Mouse (Mus musculus) CD4-positive naive resting alpha-beta T cell, adult 76 days (primary cell): ENCODE results near the gene Pam16. TPM values are rescaled to one million over a fixed set of nuclear protein-coding genes. Genes with fewer than 3 reads are reported as not detected.

Source experiments
- total RNA-seq: library from RNA; stranded (reverse); gene quantifications from one replicate; pipeline ENCODE4 v1.2.4, GENCODE M21; 2023

Pam16 gene
- 39.3 TPM for total RNA-seq

DNA sequence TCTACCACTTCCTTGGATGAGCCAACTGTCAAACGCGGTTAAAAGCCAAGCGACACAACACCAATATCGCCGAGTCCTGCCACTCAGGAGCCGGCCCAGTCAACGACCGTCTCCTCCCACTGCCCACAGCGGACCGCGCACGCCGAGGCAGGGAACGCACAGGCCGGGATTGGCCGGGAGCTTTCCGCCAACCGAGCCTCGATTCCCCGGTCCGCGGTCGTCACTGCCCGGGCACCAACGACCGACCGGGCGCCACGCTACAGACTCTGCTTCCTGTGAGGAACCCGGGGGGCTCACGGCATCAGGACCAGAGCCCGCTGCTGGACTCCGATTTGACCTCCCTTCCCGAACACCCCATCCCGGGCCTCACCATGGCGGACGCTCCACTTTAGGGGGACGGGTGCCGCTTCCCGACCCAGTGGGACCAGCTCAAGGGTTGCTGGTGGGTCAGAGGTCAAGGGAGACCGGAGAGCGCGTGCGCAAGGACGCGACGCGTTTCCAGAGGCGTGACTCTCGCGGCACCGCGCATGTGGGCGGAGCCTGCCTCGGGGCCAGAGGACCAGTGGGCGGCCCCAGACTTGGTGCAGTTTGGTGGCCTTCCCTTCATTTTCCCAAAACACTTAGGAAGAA lies at the start of gene Pam16:
Gene Pam16 (minus strand): TSS at position 508 of the 630 bp plus-strand sequence.

GRCm38 (mm10) chr16:4639831-4640237 lies 15.0 kb upstream of the Pam16 start, which contains the start of the genes Vasn and Dnaja3:
TSS of gene Vasn (plus strand) at chr16:4639941.
TSS of gene Dnaja3 (plus strand) at chr16:4639989.

DNA sequence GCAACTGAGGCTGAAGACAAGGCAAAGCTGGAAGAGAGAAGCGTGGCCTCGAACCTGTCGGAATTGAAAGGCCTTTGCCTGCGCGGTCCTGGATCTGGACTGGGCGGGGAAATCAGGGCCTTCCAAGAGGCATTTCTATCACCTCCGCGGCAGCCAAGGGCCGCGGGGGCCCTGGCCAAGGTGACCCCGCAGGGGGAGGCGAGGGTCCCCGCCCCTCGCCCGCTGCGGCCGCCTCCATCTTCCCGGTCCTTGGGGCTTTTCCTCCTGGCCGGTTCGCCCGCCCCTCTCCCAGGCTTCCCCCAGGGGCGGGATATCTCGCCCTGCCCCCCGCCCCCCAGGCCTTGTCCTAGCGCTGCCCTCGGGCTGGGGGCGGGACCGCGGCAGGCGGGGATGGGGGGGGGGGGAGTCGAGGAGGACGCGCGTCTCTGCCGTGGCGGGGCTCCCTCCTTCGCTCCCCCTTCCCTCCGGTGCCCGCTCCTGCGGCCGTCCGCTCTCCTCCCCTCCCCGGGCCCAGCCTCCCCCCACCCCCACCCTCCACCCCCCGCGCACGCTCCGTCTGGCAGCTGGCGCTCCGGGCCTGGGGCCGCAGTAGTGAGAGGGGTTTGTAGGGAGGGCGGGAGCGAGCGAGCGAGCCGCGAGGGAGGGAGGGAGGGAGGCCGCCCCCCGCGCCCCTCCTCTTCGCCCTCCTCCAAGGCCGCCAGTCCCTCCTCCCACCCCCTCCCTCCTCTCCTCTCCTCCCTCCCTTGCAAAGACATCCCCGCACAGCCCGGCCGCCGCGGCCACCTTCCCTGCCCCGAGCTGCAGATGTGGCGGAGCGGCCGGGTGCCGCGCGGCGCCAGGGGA lies 30.6 kb downstream of the Pam16 start, which contains the start of gene Glis2:
Gene Glis2 (plus strand): TSS at position 743 of the 843 bp plus-strand sequence.

Other genes starting within 250 kb of the Pam16 start
- gene Adcy9, start 204.5 kb downstream of the Pam16 start, total RNA-seq, result 2.4 TPM
- gene Srl, start 83.2 kb downstream of the Pam16 start, total RNA-seq, result 0.44 TPM
- gene Tfap4, start 65.1 kb downstream of the Pam16 start, total RNA-seq, result 19.3 TPM
- 0.29 TPM for gene Glis2, start 30.3 kb downstream of the Pam16 start, total RNA-seq
- gene Vasn, start 15.0 kb upstream of the Pam16 start, total RNA-seq, result not detected
- gene Dnaja3, start 15.0 kb upstream of the Pam16 start, total RNA-seq, result 20.4 TPM
- 184 TPM for gene Coro7, start 54.8 kb upstream of the Pam16 start, total RNA-seq
- gene Nmral1, start 94.4 kb upstream of the Pam16 start, total RNA-seq, result 3.3 TPM
- 31.0 TPM for gene Hmox2, start 101.4 kb upstream of the Pam16 start, total RNA-seq
- 53.8 TPM for gene Cdip1, start 165.3 kb upstream of the Pam16 start, total RNA-seq
- not detected for gene 4930562C15Rik, start 210.4 kb upstream of the Pam16 start, total RNA-seq